Mouse (Mus musculus): ENCODE data around the gene Frmpd4.

Frmpd4 gene

DNA sequence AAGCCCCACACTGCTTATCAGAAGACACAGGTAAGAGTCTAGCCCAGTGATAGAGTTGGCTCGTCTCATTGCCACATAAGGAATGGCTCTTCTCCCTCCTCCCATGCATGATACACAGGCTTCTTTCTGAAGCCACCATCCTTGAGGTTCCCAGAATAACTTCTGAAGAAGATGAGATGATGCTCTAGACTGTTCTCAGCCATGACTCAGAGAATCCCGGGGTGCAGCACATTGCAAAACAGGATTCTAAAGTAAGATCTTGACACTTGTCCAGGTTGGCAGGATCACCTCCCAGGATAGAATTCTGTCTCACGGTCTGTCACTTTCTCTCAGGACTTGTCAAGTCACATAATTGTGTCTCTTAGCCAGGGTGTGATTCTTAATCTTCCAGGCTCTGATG, 1024.2 kb downstream of the Frmpd4 start:
- DNase-seq (ENCODE audit: low spot score), result peak; percentile 18

DNA sequence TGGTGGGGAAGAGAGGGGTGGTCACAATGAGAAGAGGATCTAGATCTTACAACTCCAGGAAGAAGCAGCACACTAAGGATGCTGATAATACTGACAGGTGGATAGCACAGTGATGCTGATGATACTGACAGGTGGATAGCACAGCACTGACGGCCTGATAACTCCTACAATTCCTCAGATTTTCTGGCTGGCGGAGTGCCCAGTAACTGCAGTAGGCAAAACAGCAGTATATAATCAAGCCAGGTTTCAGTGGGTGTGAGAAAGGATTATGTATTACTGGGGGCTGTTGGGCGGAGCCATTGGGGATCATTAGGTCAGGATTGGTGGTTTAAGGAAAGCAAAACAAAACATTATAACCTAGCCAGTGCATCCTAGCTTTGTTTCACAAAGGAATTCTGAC, 1053.9 kb downstream of the Frmpd4 start:
- DNase-seq (ENCODE audit: low spot score), result no peak

DNA sequence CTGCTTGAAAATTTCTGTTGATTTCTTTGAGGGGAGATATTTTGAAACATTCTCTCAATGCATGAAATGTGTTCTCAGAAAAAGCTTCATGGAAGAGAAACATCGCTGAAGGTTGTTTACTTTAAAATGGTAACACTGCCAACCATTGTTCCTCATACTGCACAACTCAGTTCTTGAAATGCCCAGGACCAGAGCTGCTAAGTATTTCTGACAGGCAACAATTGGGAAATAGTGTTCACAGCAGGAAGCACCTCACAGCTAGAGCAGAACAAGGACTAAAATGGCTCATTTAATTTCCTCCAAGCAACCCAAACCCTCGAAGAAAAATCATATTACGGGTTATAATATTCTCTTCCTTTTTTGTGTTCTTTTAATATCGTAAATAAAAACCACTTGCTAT, 1054.5 kb downstream of the Frmpd4 start:
- no peak for DNase-seq (ENCODE audit: low spot score)

DNA sequence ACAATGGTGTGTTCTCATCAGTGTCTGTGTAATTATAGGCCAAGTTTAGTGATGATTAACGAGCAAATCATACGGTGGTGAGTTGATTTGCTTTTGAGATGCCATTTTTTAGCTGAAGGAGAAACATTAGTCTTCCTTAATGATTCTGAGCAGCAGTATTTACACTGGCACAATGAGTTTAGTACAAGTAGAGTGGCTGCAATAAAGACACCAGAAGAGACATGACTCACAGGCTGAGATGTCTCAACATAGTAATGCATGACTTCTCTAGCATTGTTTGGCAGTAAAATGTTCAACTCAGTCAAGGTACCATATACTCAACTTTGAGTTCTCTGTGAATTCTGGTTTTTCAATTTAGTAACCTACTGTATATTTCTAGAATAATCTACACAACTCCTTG, 1058.6 kb downstream of the Frmpd4 start:
- no peak for DNase-seq (ENCODE audit: low spot score)

DNA sequence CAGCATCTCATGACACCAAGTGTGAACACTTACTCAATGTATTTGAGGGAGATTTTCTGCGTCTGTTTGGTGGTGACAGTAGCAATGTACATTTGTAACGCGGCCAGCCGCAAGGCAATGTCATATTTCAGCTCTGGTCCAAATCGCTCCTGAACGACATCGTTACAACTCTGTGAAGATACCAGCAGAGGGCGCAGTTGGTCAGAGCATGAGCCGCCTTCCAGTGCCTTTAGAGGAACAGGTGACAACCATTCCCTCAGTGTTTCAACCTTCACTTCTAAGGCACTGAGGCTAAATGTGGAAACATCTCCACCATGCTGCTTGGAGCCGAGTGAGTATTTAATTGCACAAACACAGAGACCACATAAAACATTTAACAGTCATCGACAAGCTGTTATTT, 1079.3 kb downstream of the Frmpd4 start:
- DNase-seq (ENCODE audit: low spot score), result peak; percentile 32

DNA sequence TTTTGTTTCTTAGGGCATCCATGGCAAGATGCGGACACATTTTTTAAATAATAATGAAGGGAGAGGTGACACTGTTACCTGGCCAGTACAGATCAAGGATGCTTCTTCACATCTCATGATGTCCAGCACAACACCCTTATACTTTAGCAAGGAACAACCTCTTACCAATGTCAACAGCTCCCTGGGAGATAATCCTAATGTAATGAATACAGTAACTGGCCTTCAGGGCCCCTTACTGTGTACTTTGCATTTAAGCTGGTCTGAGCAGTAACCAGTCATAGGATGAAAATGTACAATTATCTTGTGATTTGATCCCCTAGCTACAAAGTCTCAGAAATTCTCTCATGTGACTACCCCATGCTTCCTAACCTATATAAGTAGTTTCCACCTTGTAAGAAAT, 1084.8 kb downstream of the Frmpd4 start:
- DNase-seq (ENCODE audit: low spot score), result no peak

DNA sequence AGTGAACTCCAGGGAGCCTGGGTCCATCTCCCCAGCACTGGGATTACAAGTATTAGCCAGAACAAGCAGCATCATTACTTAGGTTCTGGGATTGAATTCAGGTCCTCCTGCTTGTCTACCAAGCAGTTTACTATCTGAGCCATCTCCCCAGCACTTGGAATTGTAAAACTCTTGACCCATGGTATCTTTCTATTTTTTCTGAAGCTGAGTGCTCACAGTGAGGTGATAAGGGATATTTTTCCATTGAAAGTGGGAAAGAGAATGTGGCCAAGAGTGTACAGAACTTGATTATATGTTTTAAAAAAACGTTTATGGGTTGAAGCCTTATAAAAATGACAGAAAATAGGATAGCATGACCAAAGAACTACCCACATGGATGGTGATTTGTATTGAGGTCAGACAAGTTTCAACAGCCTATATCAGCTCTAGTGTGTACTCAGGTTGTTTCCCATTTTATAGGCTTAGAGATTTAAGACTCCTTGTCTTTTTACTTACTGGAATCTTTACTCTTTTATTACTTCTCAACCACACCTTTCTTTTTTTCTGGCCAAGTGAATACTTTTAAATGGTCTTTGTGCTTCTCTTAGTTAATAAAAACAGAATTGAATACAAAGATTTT, 1085.3 kb downstream of the Frmpd4 start:
- no peak for DNase-seq (ENCODE audit: low spot score)

DNA sequence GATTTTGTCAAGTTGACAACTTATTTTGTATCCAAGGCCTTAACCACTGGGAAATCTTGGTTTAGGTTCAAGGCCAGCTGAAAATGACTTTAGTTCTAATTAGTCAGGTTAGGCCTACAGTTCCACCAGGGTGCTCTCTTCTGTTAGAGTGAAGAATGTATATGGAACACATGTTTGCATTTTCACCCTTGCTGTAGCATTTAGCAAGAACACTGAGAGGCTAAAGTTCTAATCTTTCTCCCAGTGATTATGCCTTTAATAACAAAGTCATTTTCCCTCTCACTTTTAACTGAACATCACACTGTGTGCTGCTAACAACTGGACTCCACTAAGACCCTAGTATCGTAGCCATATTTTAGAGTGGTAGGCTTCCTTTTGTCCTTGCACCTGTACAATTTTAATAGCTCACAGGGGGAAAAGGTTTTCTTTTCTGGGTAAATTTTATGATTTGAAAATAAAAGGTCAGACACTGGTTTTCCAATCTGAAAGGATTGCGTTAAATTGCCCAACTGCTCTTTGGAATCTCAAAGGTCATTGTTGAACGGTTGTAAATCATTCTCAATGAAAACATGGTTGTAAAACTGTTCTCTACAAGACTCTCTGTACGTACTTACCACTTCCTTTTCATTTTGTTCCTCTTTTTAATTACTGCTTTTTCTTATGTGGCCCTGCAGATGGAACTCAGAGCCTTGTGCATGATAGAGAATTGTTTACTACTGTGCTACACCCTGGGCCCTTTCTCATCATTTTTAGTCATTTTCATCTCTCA, 1093.4 kb downstream of the Frmpd4 start:
- no peak for DNase-seq (ENCODE audit: low spot score)

DNA sequence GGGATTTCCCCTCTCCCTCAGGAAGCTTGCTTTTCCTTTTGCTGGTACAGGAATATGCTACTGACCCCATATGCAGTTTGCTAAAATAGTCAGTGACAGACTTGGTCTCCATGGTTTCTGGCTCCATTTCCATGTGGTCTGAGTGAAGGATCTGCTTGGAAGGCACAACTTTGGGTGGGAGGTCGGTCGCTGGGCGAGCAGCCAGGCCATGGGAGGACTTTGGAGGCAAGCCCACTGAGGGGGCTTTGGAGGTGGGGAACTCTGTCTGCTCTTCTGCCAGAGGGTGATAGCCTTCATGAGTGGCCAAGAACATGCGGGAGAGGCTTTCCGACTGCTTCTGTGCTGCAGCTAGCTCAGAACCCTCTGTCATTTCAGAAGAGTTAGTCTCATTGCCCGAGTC, 1099.4 kb downstream of the Frmpd4 start:
- DNase-seq (ENCODE audit: low spot score), result no peak

DNA sequence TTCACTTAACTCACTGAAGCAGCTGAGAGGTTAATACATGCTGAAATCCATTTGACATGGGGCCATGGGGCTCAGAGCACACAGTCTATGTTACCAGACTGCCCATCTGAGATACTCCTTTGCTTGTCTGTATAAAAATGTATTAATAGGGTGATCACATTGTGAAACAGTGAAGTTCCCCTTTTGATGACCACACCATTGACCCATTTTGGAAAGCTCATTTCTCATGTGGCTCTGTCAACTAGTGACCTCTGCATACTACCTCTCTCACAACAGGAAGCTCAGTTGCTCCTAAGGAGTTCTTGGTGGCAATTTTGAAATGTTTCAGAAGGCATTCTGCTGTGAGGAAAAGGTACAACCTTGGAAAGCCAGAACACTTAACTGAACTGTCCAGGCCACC, 1142.1 kb downstream of the Frmpd4 start:
- no peak for DNase-seq (ENCODE audit: low spot score)

DNA sequence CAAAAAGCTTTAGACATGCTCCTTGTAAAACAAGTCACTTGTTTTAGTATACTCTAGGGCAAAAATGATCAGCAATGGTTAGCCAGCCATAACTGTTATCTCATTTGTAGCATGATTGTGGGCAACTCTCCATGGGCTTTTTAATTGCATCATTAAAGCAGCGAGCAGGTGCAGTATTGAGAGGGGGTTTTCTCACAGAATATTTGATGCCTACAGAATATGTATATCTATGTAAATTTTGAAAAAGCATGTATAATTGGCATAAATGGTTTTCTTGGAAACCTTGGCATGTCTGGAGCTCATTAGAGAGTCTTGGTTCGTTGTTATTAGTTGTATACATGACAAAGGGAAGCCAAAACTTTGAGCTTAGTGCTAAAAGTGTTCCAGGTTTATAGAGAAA, 1143.1 kb downstream of the Frmpd4 start:
- no peak for DNase-seq (ENCODE audit: low spot score)

All from left cerebral cortex, adult 11 months (tissue).